Mouse (Mus musculus): ENCODE measurements around the gene Cyp2j7. TPM values are rescaled to one million over a fixed set of nuclear protein-coding genes. Genes with fewer than 3 reads are reported as not detected.
"Not testable (repeated sequence)": the region's sequence is repeated elsewhere in the genome, so short reads cannot be mapped to it uniquely, and the experiment has no call there.

The Cyp2j7 gene
- not detected in 2 replicates for polyA plus RNA-seq (2012)

DNA sequence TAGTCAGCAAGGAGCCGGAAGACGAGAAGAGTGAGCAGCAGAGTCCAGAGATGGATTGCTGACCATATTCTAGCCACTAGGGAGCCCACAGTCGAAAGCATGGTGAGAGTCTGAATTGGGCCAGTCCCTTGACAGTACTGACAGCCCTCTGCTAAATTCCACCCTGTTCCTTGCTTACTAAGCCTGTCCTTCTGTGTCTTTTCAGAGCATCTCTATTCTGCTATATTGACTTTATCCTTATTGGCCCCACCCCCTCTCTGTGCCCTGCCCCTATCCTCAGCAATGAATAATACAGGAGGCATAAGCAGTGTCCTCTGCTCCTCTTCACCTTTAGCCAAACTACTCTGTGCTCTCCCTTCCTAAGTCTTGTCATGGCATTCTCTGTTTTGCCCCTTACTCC, at the start of gene Cyp2j7:
Cyp2j7 (minus strand) TSS at position 101 of the 400 bp plus-strand sequence.
- Histone ChIP-seq H3K27me3 (ENCODE audit: control insufficient read depth) (no peaks in the 10 kb centered on the region), H3K4me1 (ENCODE audit: control insufficient read depth) (no peaks in the 10 kb centered on the region), H3K9me3 (ENCODE audit: control insufficient read depth, low read length) (peaks cover 8% of the 10 kb centered on the region), H3K4me3 (replicated peaks) (no peak within 1 kb of the TSS), H3K36me3 (ENCODE audit: control insufficient read depth) (no peaks in the 10 kb centered on the region)
- no peak for TF ChIP-seq GATA1 (IDR thresholded peaks at IDR 0.05; ENCODE audit: low read length)
- TF ChIP-seq TAL1 (IDR thresholded peaks at IDR 0.05; ENCODE audit: low read length) = no peak

DNA sequence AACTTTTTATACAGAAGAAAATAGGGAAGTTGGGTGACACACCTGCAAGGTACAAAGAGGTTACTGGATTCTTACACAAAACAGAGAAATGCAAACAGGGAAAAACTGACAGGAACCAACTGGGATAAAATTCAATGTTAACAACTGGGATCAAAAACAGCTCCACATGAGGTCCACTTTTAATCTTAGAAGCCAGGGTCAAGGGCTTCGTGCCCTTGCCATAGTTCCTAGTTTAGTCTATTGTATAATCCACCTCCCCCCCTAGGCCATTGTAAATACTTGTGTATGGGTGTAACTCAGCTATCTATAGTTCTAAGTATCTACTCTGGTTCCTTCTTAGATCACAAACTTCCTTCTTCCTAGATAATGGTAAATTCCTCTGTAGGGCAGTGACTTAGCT, 40.4 kb upstream of the Cyp2j7 start:
- not testable (repeated sequence) for H3K36me3 ChIP-seq (ENCODE audit: control insufficient read depth); H3K4me3 ChIP-seq (replicated peaks); H3K9me3 ChIP-seq (ENCODE audit: control insufficient read depth, low read length); H3K27me3 ChIP-seq (ENCODE audit: control insufficient read depth); H3K4me1 ChIP-seq (ENCODE audit: control insufficient read depth)

DNA sequence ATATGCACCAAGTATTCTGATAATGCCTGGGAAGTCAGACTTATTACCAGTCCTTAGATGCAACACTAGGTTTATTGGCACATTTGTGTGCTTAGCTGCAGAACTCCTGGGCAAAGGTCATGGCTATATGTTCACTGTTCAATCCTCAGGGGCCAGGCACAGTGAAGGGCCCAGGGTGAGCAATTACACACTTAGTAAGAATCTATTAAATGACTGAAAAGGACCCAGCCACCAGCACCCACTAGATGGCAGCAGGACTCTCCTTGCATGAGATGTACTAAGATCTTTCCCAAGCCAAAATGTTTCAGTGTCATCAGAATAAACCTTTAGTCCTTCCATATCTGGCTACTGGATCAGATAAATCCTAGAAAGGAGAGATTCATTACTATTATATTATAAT, 37.4 kb upstream of the Cyp2j7 start:
- no peak overlapping the region for H3K4me3 ChIP-seq (replicated peaks)
- TF ChIP-seq GATA1 (IDR thresholded peaks at IDR 0.05; ENCODE audit: low read length) = no peak
- no peak for TF ChIP-seq TAL1 (IDR thresholded peaks at IDR 0.05; ENCODE audit: low read length)
- no peaks in the 10 kb centered on the region for H3K36me3 ChIP-seq (ENCODE audit: control insufficient read depth)
- no peaks in the 10 kb centered on the region for H3K9me3 ChIP-seq (ENCODE audit: control insufficient read depth, low read length)
- no peaks in the 10 kb centered on the region for H3K27me3 ChIP-seq (ENCODE audit: control insufficient read depth)
- H3K4me1 ChIP-seq (ENCODE audit: control insufficient read depth) = no peaks in the 10 kb centered on the region

DNA sequence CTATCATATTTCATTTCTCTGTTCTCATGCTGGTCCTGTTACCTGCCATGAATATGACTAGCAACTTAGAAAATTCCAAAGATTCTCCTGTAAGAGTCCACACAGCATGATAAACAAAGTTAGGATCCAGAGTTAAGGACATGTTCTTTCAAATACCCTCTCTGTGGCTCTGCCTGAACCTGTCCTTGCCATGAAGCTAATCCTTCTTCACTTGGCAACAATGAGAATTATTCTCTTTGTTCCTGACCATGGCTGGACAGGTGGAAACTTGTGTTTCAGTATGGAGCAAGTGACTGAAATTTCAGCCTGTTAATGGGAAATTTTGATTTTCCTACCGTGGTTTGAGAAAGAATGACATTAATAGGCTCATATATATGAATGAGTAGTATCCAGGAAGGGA, 39.8 kb downstream of the Cyp2j7 start:
- no peaks in the 10 kb centered on the region for H3K4me1 ChIP-seq (ENCODE audit: control insufficient read depth)
- no peak overlapping the region for H3K4me3 ChIP-seq (replicated peaks)
- H3K27me3 ChIP-seq (ENCODE audit: control insufficient read depth) = no peaks in the 10 kb centered on the region
- no peaks in the 10 kb centered on the region for H3K36me3 ChIP-seq (ENCODE audit: control insufficient read depth)
- H3K9me3 ChIP-seq (ENCODE audit: control insufficient read depth, low read length) = peaks cover 4% of the 10 kb centered on the region; the same call in 1 of the 2 replicates
- TF ChIP-seq GATA1 (IDR thresholded peaks at IDR 0.05; ENCODE audit: low read length) (no peak), TAL1 (IDR thresholded peaks at IDR 0.05; ENCODE audit: low read length) (no peak)

DNA sequence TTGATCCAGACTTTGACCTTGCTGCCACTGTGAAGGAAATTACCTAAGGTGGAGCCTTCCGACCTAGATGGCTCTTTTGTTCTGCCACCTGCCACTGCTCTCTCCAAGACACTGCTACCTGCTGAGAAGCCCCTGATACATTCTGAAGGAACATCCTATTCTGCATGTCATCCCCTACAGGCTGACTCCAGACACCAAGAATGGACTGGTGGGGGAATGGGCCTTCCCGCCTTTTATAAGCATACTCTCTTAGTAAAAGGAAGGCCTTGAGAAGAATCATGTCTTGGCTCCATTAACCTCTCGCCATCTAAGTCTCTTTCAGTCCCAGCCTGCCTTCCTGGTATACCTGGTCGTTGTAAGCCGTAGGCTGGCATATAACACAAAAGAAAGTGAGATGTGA, 47.1 kb downstream of the Cyp2j7 start:
- H3K36me3 ChIP-seq (ENCODE audit: control insufficient read depth); H3K4me1 ChIP-seq (ENCODE audit: control insufficient read depth); H3K4me3 ChIP-seq (replicated peaks); H3K27me3 ChIP-seq (ENCODE audit: control insufficient read depth); H3K9me3 ChIP-seq (ENCODE audit: control insufficient read depth, low read length): not testable (repeated sequence)

DNA sequence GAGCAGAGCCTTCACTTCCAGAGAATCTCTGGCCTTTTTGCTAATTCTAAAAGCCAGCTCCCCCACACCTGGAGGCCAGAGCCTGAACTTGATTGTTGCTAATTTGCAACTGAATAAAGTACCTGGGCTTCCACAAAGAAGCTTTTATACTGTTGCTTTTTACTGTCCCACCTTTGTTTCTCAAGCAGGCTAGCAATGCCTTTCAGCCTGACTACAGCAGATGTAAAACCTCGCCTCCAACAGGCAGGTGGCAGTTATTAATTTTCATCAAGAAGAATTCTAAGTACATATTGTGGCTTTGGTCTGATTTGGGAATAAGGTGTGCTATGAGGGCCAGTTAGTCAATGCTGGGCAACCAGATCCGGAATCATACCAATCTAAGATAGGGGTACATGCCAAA, 47.8 kb downstream of the Cyp2j7 start:
- not testable (repeated sequence) for H3K36me3 ChIP-seq (ENCODE audit: control insufficient read depth); H3K4me3 ChIP-seq (replicated peaks); H3K27me3 ChIP-seq (ENCODE audit: control insufficient read depth); H3K9me3 ChIP-seq (ENCODE audit: control insufficient read depth, low read length); H3K4me1 ChIP-seq (ENCODE audit: control insufficient read depth)

DNA sequence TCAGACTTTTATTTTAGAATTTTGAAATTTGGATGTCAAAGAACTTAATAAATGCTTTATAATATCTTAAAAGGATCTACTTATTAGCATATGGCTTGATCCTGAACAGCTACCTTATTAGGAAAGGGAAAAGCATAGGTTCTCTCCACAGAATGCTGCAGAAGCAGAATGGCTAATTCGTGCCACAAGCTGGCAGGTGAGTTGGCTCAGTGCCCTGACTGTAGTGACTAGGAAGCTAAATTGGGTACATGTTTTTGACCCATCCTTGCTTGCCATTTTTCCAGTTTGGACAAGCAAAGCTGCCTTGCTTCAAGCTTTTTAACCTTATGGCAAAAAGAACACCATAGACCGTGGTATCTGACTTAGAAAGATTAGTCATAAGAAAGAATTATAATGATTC, 48.3 kb downstream of the Cyp2j7 start:
- not testable (repeated sequence) for H3K9me3 ChIP-seq (ENCODE audit: control insufficient read depth, low read length); H3K4me1 ChIP-seq (ENCODE audit: control insufficient read depth); H3K27me3 ChIP-seq (ENCODE audit: control insufficient read depth)

DNA sequence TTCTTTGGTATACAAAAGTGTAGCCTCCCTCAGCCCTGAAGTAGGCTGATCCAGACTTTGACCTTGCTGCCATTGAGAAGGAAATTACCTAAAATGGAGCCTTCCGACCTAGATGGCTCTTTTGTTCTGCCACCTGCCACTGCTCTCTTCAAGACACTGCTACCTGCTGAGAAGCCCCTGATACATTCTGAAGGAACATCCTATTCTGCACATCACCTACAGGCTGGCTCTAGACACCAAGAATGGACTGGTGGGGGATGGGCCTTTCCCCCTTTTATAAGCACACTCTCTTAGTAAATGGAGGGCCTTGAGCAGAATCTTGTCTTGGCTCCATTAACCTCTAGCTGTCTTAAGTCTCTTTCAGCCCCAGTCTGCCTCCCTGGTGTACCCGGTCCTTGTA, 51.7 kb downstream of the Cyp2j7 start:
- not testable (repeated sequence) for H3K36me3 ChIP-seq (ENCODE audit: control insufficient read depth); H3K9me3 ChIP-seq (ENCODE audit: control insufficient read depth, low read length); H3K4me1 ChIP-seq (ENCODE audit: control insufficient read depth); H3K27me3 ChIP-seq (ENCODE audit: control insufficient read depth); H3K4me3 ChIP-seq (replicated peaks)

More for the DNA sequence above, 48.3 kb downstream of the Cyp2j7 start:
- H3K4me3 ChIP-seq (replicated peaks); H3K36me3 ChIP-seq (ENCODE audit: control insufficient read depth): not testable (repeated sequence)

DNA sequence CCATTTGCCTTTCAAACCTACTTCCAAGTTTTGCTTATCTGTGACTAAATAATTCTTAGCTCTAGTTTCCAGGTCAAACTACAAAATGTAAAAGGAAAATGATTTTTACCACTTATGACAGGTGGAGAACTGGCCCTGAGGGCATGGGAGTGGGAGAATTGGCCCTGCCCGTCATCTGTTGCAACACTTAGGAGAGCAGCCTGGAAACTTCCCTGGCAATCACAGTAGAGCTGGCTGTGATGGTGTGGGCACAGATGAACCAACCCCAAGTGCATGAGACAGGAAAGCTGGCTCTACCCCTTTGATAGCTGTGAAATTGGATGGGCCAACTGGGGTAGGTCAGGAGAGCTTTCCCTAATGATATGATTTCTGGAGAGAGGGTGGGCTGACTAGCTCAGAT, 73.6 kb downstream of the Cyp2j7 start:
- Histone ChIP-seq H3K27me3 (ENCODE audit: control insufficient read depth) (no peaks in the 10 kb centered on the region), H3K9me3 (ENCODE audit: control insufficient read depth, low read length) (0 out of 2 replicates have a peak, but pooled peaks cover 3% of the 10 kb centered on the region), H3K4me1 (ENCODE audit: control insufficient read depth) (no peaks in the 10 kb centered on the region), H3K36me3 (ENCODE audit: control insufficient read depth) (no peaks in the 10 kb centered on the region), H3K4me3 (replicated peaks) (no peak overlapping the region)
- TF ChIP-seq GATA1 (IDR thresholded peaks at IDR 0.05; ENCODE audit: low read length) (no peak), TAL1 (IDR thresholded peaks at IDR 0.05; ENCODE audit: low read length) (no peak)

DNA sequence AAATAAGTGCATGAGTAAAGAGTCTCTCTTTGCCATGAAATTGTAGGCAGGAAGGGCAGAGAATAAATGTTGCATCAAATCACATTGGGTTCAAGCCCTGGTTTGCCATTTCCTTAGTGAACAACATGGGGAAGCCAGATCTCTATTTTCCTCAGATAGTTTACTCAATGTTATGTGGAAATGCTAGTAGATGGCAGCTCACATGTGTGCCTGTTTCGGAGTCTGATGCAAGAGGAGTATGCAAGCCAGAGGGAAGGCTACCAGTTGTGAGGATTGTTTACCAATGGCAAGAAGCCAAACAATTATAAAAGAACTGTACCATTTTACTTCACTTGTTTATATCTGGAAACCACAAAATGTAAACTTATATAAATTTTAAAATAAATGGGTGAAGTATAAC, 74.9 kb downstream of the Cyp2j7 start:
- H3K9me3 ChIP-seq (ENCODE audit: control insufficient read depth, low read length) = 0 out of 2 replicates have a peak, but pooled peaks cover 3% of the 10 kb centered on the region
- TF ChIP-seq GATA1 (IDR thresholded peaks at IDR 0.05; ENCODE audit: low read length) (no peak), TAL1 (IDR thresholded peaks at IDR 0.05; ENCODE audit: low read length) (no peak)
- H3K4me3 ChIP-seq (replicated peaks) = no peak overlapping the region
- no peaks in the 10 kb centered on the region for H3K27me3 ChIP-seq (ENCODE audit: control insufficient read depth)
- H3K36me3 ChIP-seq (ENCODE audit: control insufficient read depth) = no peaks in the 10 kb centered on the region
- no peaks in the 10 kb centered on the region for H3K4me1 ChIP-seq (ENCODE audit: control insufficient read depth)

Other genes starting within 250 kb of the Cyp2j7 start
- gene Cyp2j13, start 159.1 kb downstream of the Cyp2j7 start, polyA plus RNA-seq (2012) = not detected in 2 replicates
- gene Cyp2j12, start 95.5 kb downstream of the Cyp2j7 start, polyA plus RNA-seq (2012) = not detected in 2 replicates
- not detected in 2 replicates for gene Cyp2j11, start 112.0 kb upstream of the Cyp2j7 start, polyA plus RNA-seq (2012)

All from erythroblast, embryonic 14.5 days (primary cell).